In genomic region chr17:47436156-47436906, GRCm38 (mm10) we compare ENCODE assay signal across 8 mouse cellular contexts. TPM values are rescaled to one million over a fixed set of nuclear protein-coding genes. Genes with fewer than 3 reads are reported as not detected.
A peak's percentile ranks its signal among the peaks of the same experiment; 100 is the strongest.
DNase-seq lines count a peak whose midpoint lies in the region; ATAC-seq lines count a peak whose summit lies in the region.

Gene AI661453 (plus strand): TSS chr17:47436615.

- peak; percentile 68 for DNase-seq in kidney, adult 9 months
- DNase-seq in thymus, postnatal 14 days: peak; percentile 17
- no peak for DNase-seq in frontal cortex, postnatal 36 days (ENCODE audit: low spot score in 2 of 2)
- no peak for DNase-seq in spleen, postnatal 14 days (ENCODE audit: low spot score in 2 of 2)

- 2% methylated on average over 44 of the region's 45 CpGs for WGBS in forebrain, embryonic 12.5 days
- 2% methylated on average over 44 of the region's 45 CpGs for WGBS in lung, embryonic 15.5 days

- no peak within 1 kb of the TSS for H3K27ac ChIP-seq in forebrain, embryonic 12.5 days
- peak within 1 kb of the TSS; percentile 70 for H3K27ac ChIP-seq in lung, embryonic 15.5 days

- peak within 1 kb of the TSS; percentile 9; the same call in 1 of the 2 replicates for H3K9ac ChIP-seq in forebrain, embryonic 12.5 days
- H3K9ac ChIP-seq in lung, embryonic 15.5 days: peak within 1 kb of the TSS; percentile 53

- H3K27me3 ChIP-seq in megakaryocyte, embryonic 14.5 days (replicated peaks): peaks cover 42% of the 10 kb centered on the region
- H3K27me3 ChIP-seq in forebrain, embryonic 12.5 days: peaks cover 70% of the 10 kb centered on the region
- peaks cover 27% of the 10 kb centered on the region for H3K27me3 ChIP-seq in lung, embryonic 15.5 days

- ATAC-seq in megakaryocyte, adult 5-6 weeks (ENCODE audit: poor library complexity, severe bottlenecking): no peak
- ATAC-seq in forebrain, embryonic 12.5 days (ENCODE audit: low FRiP score): no peak
- peak; percentile 87 for ATAC-seq in lung, embryonic 15.5 days (ENCODE audit: borderline replicate concordance, extremely low read depth, low FRiP score, low TSS enrichment)

- H3K4me2 ChIP-seq in forebrain, embryonic 12.5 days: peak within 1 kb of the TSS; percentile 53
- peak within 1 kb of the TSS; percentile 85 for H3K4me2 ChIP-seq in lung, embryonic 15.5 days

- no peaks in the 10 kb centered on the region for H3K36me3 ChIP-seq in megakaryocyte, embryonic 14.5 days (replicated peaks; ENCODE audit: low read length)
- H3K36me3 ChIP-seq in forebrain, embryonic 12.5 days (replicated peaks): no peaks in the 10 kb centered on the region
- no peaks in the 10 kb centered on the region for H3K36me3 ChIP-seq in lung, embryonic 15.5 days

- H3K9me3 ChIP-seq in megakaryocyte, embryonic 14.5 days: peaks cover 18% of the 10 kb centered on the region
- no peaks in the 10 kb centered on the region for H3K9me3 ChIP-seq in forebrain, embryonic 12.5 days
- no peaks in the 10 kb centered on the region for H3K9me3 ChIP-seq in lung, embryonic 15.5 days

- peaks cover 78% of the 10 kb centered on the region for H3K4me1 ChIP-seq in megakaryocyte, embryonic 14.5 days
- peaks cover 21% of the 10 kb centered on the region for H3K4me1 ChIP-seq in forebrain, embryonic 12.5 days
- peaks cover 39% of the 10 kb centered on the region for H3K4me1 ChIP-seq in lung, embryonic 15.5 days

- peak within 1 kb of the TSS; percentile 86 for H3K4me3 ChIP-seq in megakaryocyte, embryonic 14.5 days (replicated peaks)
- peak within 1 kb of the TSS; percentile 34 for H3K4me3 ChIP-seq in forebrain, embryonic 12.5 days (replicated peaks)
- H3K4me3 ChIP-seq in lung, embryonic 15.5 days: peak within 1 kb of the TSS; percentile 52

RNA-seq across cellular contexts. Expression of gene AI661453, which starts in this region (rescaled TPM):
- 0.44 and 0.48 TPM in 2 replicates for polyA plus RNA-seq in megakaryocyte, embryonic 14.5 days (2012; ENCODE audit: insufficient read depth, low replicate concordance)
- total RNA-seq in megakaryocyte, adult 5-6 weeks (2015): 0.25 and 0.38 TPM in 2 replicates
- 0.16 TPM in 1 of 2 replicates, not detected in the other for total RNA-seq in megakaryocyte, adult 5-6 weeks (2017)
- 0.13 and 0.19 TPM in 2 replicates for polyA plus RNA-seq in forebrain, embryonic 12.5 days (2016; fragmentation: Nextera tagmentation; extraction: Ambion mirVana)
- polyA plus RNA-seq in lung, embryonic 15.5 days (2015; fragmentation: Nextera tagmentation; extraction: Ambion mirVana): 2.0 and 2.4 TPM in 2 replicates

Comparison
In these comparisons a context has a peak if more than half of its experiments do, and no peak if none do; other contexts are left out.
1. H3K4me3 ChIP-seq: peak in every context shown above with its lines; median percentile 86 in megakaryocyte, embryonic 14.5 days; 52 in lung, embryonic 15.5 days; 34 in forebrain, embryonic 12.5 days.
2. DNase-seq: peak in kidney, adult 9 months (single experiment) and thymus, postnatal 14 days (single experiment); none in frontal cortex, postnatal 36 days (0 of 2) and spleen, postnatal 14 days (0 of 2).